Mouse (Mus musculus): ENCODE measurements around the gene Cep112.

DNA sequence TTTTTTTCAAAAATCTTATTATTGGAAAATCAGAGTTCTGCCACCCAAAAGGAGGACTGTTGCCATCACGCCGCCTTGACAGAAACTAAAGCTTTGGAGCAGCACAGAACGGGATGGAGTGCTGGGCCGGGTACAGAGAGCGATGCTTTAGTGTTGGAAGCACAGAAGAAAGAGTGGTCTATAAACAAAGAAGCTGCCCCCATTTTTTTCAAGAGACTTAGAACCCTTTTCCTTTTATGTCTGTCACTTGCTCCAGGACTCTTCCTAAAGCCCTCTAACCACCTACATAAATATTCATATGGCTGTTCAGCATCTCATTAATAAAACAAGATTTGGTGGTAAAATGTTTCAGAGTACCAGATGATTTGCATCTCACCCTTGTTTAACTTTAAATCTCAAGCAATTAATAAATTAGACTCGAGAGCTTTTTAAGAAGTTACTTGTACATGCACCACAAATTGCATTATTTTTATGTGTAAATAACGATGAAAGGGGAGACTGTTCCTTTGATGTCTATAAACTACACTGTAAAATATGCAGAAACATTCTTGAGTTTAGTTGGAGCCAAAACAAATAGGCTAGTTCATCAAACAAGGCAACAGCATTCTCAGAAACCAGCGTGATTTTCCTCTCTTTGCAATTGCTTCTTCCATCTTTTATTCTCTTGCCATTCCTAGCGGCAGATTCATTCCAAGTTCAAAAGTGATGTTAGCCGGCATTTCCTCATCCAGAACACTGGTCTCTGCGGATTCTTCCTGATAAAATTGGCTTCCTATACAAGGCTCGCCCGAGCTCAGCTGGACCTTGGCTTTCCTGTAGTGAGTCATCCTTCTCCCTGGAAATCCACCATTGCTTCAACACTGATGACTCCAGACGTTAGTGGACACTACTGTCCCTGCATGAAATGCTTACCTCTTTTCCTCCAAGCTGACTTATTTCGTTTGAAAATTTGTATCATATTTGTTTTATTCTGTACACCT lies 355.6 kb downstream of the Cep112 start:
- TF ChIP-seq POLR2A (IDR thresholded peaks at IDR 0.05; ENCODE audit: borderline replicate concordance, control insufficient read depth, low read depth, low read length): no peak
- TF ChIP-seq CTCF (IDR thresholded peaks at IDR 0.05; ENCODE audit: control insufficient read depth, insufficient read depth, low read length): no peak

Data from bone marrow, adult 2 months (tissue).